Mouse (Mus musculus) olfactory bulb, adult 2 months (tissue): ENCODE data around the gene Dab2ip. TPM values are rescaled to one million over a fixed set of nuclear protein-coding genes. Genes with fewer than 3 reads are reported as not detected.

Experiments used
- H3K27ac ChIP-seq: fragments of 200-500 bp; 2 replicates; pipeline ENCODE4 v1.5.1; 2012; ENCODE audit warnings: low read depth, low read length; ENCODE audit not compliant: insufficient read depth
- H3K4me1 ChIP-seq: fragments of 200-500 bp; 2 replicates; pipeline ENCODE4 v1.6.1; 2012; ENCODE audit warnings: low read length; ENCODE audit not compliant: control insufficient read depth, insufficient read depth
- H3K4me3 ChIP-seq: fragments of 200-500 bp; 2 replicates; pipeline ENCODE4 v1.5.1; 2012; ENCODE audit warnings: mild to moderate bottlenecking, low read depth, low read length, moderate library complexity; ENCODE audit not compliant: insufficient read depth
- CTCF ChIP-seq: fragments of 200-500 bp; IDR thresholded peaks from 2 replicates; pipeline ENCODE4 v1.5.1; 2012; ENCODE audit warnings: low read depth, mild to moderate bottlenecking, low read length, moderate library complexity; ENCODE audit not compliant: insufficient read depth
- POLR2A ChIP-seq: fragments of 200-500 bp; IDR thresholded peaks from 2 replicates; pipeline ENCODE4 v1.6.1; 2012; ENCODE audit warnings: mild to moderate bottlenecking, low read depth, low read length, moderate library complexity; ENCODE audit not compliant: insufficient read depth
- WGBS: fragments of 180-500 bp; shearing (Covaris S2); methylation state at CpG from one replicate; pipeline ENCODE4 v1.1.7; 2018; 5-methylcytosine and 5-hydroxymethylcytosine counted together
- polyA plus RNA-seq: library from polyadenylated mRNA; stranded (reverse); fragments of >200 nt; gene quantifications from 2 replicates; pipeline ENCODE4 v1.2.4, GENCODE M21; 2012; ENCODE audit warnings: low replicate concordance; ENCODE audit not compliant: missing spikeins, insufficient read depth, insufficient read length

Gene Dab2ip
- polyA plus RNA-seq, 1 experiment, result not detected

- TF ChIP-seq CTCF (no peak), POLR2A (no peak)
- Histone ChIP-seq H3K4me3 (no peak overlapping the region), H3K4me1 (peaks cover 62% of the 10 kb centered on the region), H3K27ac (no peak overlapping the region)
- WGBS, result 81% methylated on average over 7 of the region's 7 CpGs
Measured at GRCm38 (mm10) chr2:35608856-35609255, 50.8 kb downstream of the Dab2ip start.

- H3K27ac ChIP-seq, result no peak overlapping the region
- peak; percentile 54; the same call in 1 of the 2 replicates for TF ChIP-seq CTCF
- TF ChIP-seq POLR2A, result no peak
- WGBS, result 23% methylated on average over 9 of the region's 9 CpGs
- H3K4me3 ChIP-seq, result no peak overlapping the region
- peaks cover 59% of the 10 kb centered on the region for H3K4me1 ChIP-seq
Measured at GRCm38 (mm10) chr2:35609317-35609716, 51.3 kb downstream of the Dab2ip start.

- Histone ChIP-seq H3K4me3 (no peak overlapping the region), H3K4me1 (peaks cover 51% of the 10 kb centered on the region), H3K27ac (no peak overlapping the region)
- TF ChIP-seq POLR2A, result no peak
- TF ChIP-seq CTCF, result no peak
- WGBS, result 33% methylated on average over 11 of the region's 11 CpGs
Measured at GRCm38 (mm10) chr2:35610168-35610951, 52.3 kb downstream of the Dab2ip start.

- WGBS, result 79% methylated on average over 7 of the region's 7 CpGs
- no peak overlapping the region for H3K27ac ChIP-seq
- no peak for TF ChIP-seq POLR2A
- TF ChIP-seq CTCF, result no peak
- H3K4me1 ChIP-seq, result peaks cover 50% of the 10 kb centered on the region
- H3K4me3 ChIP-seq, result no peak overlapping the region
Measured at GRCm38 (mm10) chr2:35610976-35611375, 52.9 kb downstream of the Dab2ip start.

GRCm38 (mm10) chr2:35611645-35612044 is 53.6 kb downstream of the Dab2ip start:
- Histone ChIP-seq H3K27ac (no peak overlapping the region), H3K4me1 (peaks cover 46% of the 10 kb centered on the region), H3K4me3 (no peak overlapping the region)
- TF ChIP-seq CTCF, result no peak
- WGBS, result 70% methylated on average over 4 of the region's 4 CpGs

GRCm38 (mm10) chr2:35612297-35612696 is 54.2 kb downstream of the Dab2ip start:
- WGBS, result 72% methylated on average over 7 of the region's 7 CpGs
- no peak for TF ChIP-seq POLR2A
- TF ChIP-seq CTCF, result no peak
- Histone ChIP-seq H3K4me3 (no peak overlapping the region), H3K4me1 (peaks cover 44% of the 10 kb centered on the region), H3K27ac (no peak overlapping the region)

- peaks cover 39% of the 10 kb centered on the region for H3K4me1 ChIP-seq
- 72% methylated on average over 3 of the region's 3 CpGs for WGBS
- no peak overlapping the region for H3K4me3 ChIP-seq
- TF ChIP-seq POLR2A (no peak), CTCF (no peak)
- peak overlapping the region; percentile 21; the same call in 1 of the 2 replicates for H3K27ac ChIP-seq
Measured at GRCm38 (mm10) chr2:35613946-35614353, 55.9 kb downstream of the Dab2ip start.

- Histone ChIP-seq H3K4me1 (peaks cover 34% of the 10 kb centered on the region), H3K27ac (peak overlapping the region; percentile 21; the same call in 1 of the 2 replicates), H3K4me3 (no peak overlapping the region)
- TF ChIP-seq POLR2A (no peak), CTCF (no peak)
- WGBS, result 70% methylated on average over 3 of the region's 3 CpGs
Measured at GRCm38 (mm10) chr2:35614411-35614810, 56.3 kb downstream of the Dab2ip start.

GRCm38 (mm10) chr2:35615366-35615765 is 57.3 kb downstream of the Dab2ip start:
- no peak overlapping the region for H3K4me3 ChIP-seq
- peaks cover 25% of the 10 kb centered on the region for H3K4me1 ChIP-seq
- WGBS, result 82% methylated on average over 4 of the region's 4 CpGs
- no peak overlapping the region for H3K27ac ChIP-seq
- TF ChIP-seq CTCF (no peak), POLR2A (no peak)
